Mouse (Mus musculus) myocyte (in vitro differentiated cells): Measurements from ENCODE around the gene Gripap1. TPM values are rescaled to one million over a fixed set of nuclear protein-coding genes. Genes with fewer than 3 reads are reported as not detected.

Experiments
- H3K27me3 ChIP-seq: one replicate; pipeline ENCODE4 v1.6.1; 2011; ENCODE audit not compliant: control insufficient read depth, insufficient read depth, insufficient read length
- H3K36me3 ChIP-seq: one replicate; pipeline ENCODE4 v1.6.1; 2011; ENCODE audit not compliant: control insufficient read depth, insufficient read depth
- H3K4me2 ChIP-seq: one replicate; pipeline ENCODE4 v1.6.1; 2011; ENCODE audit warnings: low read depth, control low read depth
- H3K4me3 ChIP-seq: one replicate; pipeline ENCODE4 v1.5.1; 2011; ENCODE audit warnings: mild to moderate bottlenecking, control low read depth, moderate library complexity
- H3K79me2 ChIP-seq: one replicate; pipeline ENCODE4 v1.6.1; 2011; ENCODE audit not compliant: control insufficient read depth, insufficient read depth
- H3ac ChIP-seq: one replicate; pipeline ENCODE4 v1.6.1; 2011; ENCODE audit not compliant: control insufficient read depth, insufficient read length
- CEBPB ChIP-seq: IDR thresholded peaks from 2 replicates; pipeline ENCODE4 v1.6.1; 2011; ENCODE audit warnings: mild to moderate bottlenecking, moderate library complexity; ENCODE audit not compliant: poor library complexity, insufficient read depth, severe bottlenecking
- E2F4 ChIP-seq: IDR thresholded peaks from one replicate; pipeline ENCODE4 v1.6.1; 2011; ENCODE audit warnings: mild to moderate bottlenecking, control low read depth, moderate library complexity; ENCODE audit not compliant: insufficient read depth
- MAX ChIP-seq: IDR thresholded peaks from one replicate; pipeline ENCODE4 v1.6.1; 2011; ENCODE audit warnings: low read depth, mild to moderate bottlenecking, control low read depth
- MYOD1 ChIP-seq, 3 experiments: IDR thresholded peaks; one replicate each; pipeline ENCODE4 v1.6.1; 2011; ENCODE audit warnings: control low read depth in 2 of 3, low read depth in 2 of 3, mild to moderate bottlenecking in 2 of 3, moderate library complexity in 1 of 3; ENCODE audit not compliant: insufficient read length in 2 of 3, control insufficient read depth in 1 of 3
- MYOG ChIP-seq, 3 experiments: IDR thresholded peaks; one replicate each; pipeline ENCODE4 v1.6.1; 2011; ENCODE audit warnings: control low read depth in 2 of 3, low read depth in 2 of 3, mild to moderate bottlenecking in 2 of 3; ENCODE audit not compliant: insufficient read length in 2 of 3, control insufficient read depth in 1 of 3, insufficient read depth in 1 of 3
- POLR2A ChIP-seq: IDR thresholded peaks from one replicate; pipeline ENCODE4 v1.6.1; 2011; ENCODE audit warnings: low read depth, mild to moderate bottlenecking, control low read depth, moderate library complexity; ENCODE audit not compliant: insufficient read length
- POLR2AphosphoS2 ChIP-seq: IDR thresholded peaks from one replicate; pipeline ENCODE4 v1.6.1; 2011; ENCODE audit warnings: low read depth, control low read depth; ENCODE audit not compliant: insufficient read length
- REST ChIP-seq: IDR thresholded peaks from one replicate; pipeline ENCODE4 v1.6.1; 2011; ENCODE audit warnings: mild to moderate bottlenecking, control low read depth, moderate library complexity; ENCODE audit not compliant: insufficient read depth, insufficient read length
- SRF ChIP-seq: IDR thresholded peaks from one replicate; pipeline ENCODE4 v1.6.1; 2011; ENCODE audit warnings: low read depth; ENCODE audit not compliant: control insufficient read depth, insufficient read length
- TCF12 ChIP-seq: IDR thresholded peaks from one replicate; pipeline ENCODE4 v1.6.1; 2011; ENCODE audit warnings: mild to moderate bottlenecking, control low read depth; ENCODE audit not compliant: poor library complexity, insufficient read depth, severe bottlenecking
- TCF3 ChIP-seq: IDR thresholded peaks from one replicate; pipeline ENCODE4 v1.6.1; 2011; ENCODE audit warnings: low read depth, control low read depth; ENCODE audit not compliant: insufficient read length
- USF1 ChIP-seq: IDR thresholded peaks from one replicate; pipeline ENCODE4 v1.6.1; 2011; ENCODE audit warnings: low read depth, mild to moderate bottlenecking, control low read depth, moderate library complexity
- polyA plus RNA-seq: library from polyadenylated mRNA; unstranded; fragments of >200 nt; fragmentation: generic; extraction: Trizol; gene quantifications from one replicate; pipeline ENCODE4 v1.2.1, GENCODE M21; 2012; ENCODE audit warnings: missing spikeins

Gene Gripap1
- polyA plus RNA-seq, 1 experiment, result 19.8 TPM

- H3K36me3 ChIP-seq, result no peaks in the 10 kb centered on the region
- peak within 1 kb of the TSS; percentile 34 for H3K4me2 ChIP-seq
- no peak for TF ChIP-seq USF1
- no peak for TF ChIP-seq POLR2A
- TF ChIP-seq POLR2AphosphoS2, result no peak
- TF ChIP-seq TCF12, result no peak
- TF ChIP-seq MYOG (IDR thresholded peaks at IDR 0.05; ENCODE audit: control insufficient read depth in 1 of 3, insufficient read depth in 1 of 3, insufficient read length in 2 of 3, low read depth in 2 of 3), result no peak
- TF ChIP-seq TCF3, result no peak
- TF ChIP-seq E2F4, result no peak
- no peak for TF ChIP-seq SRF
- no peak for TF ChIP-seq REST
- no peak for TF ChIP-seq MYOD1 (IDR thresholded peaks at IDR 0.05; ENCODE audit: control insufficient read depth in 1 of 3, insufficient read length in 2 of 3, low read depth in 2 of 3)
- TF ChIP-seq MAX, result no peak
- no peak for TF ChIP-seq CEBPB
- H3K4me3 ChIP-seq, result no peak within 1 kb of the TSS
- no peaks in the 10 kb centered on the region for H3K27me3 ChIP-seq
- H3K79me2 ChIP-seq, result no peaks in the 10 kb centered on the region
- no peak within 1 kb of the TSS for H3ac ChIP-seq
These were observed 32.6 kb downstream of the Gripap1 start, which contains the start of gene Kcnd1 for GRCm38 (mm10) chrX:7821865-7822779. Kcnd1 (plus strand) TSS chrX:7822289.

- Histone ChIP-seq H3K27me3 (no peaks in the 10 kb centered on the region), H3K4me3 (no peak overlapping the region), H3K36me3 (no peaks in the 10 kb centered on the region), H3K4me2 (no peak overlapping the region), H3K79me2 (no peaks in the 10 kb centered on the region), H3ac (no peak overlapping the region)
- TF ChIP-seq USF1 (no peak), CEBPB (no peak), MAX (no peak), POLR2A (no peak), MYOD1 (IDR thresholded peaks at IDR 0.05; ENCODE audit: control insufficient read depth in 1 of 3, insufficient read length in 2 of 3, low read depth in 2 of 3) (no peak), SRF (no peak), TCF3 (no peak), TCF12 (no peak), MYOG (IDR thresholded peaks at IDR 0.05; ENCODE audit: control insufficient read depth in 1 of 3, insufficient read depth in 1 of 3, insufficient read length in 2 of 3, low read depth in 2 of 3) (no peak), E2F4 (no peak), REST (no peak), POLR2AphosphoS2 (no peak)
These were observed 47.6 kb downstream of the Gripap1 start for GRCm38 (mm10) chrX:7837146-7837545.

GRCm38 (mm10) chrX:7840842-7841162 is 51.2 kb downstream of the Gripap1 start:
- Histone ChIP-seq H3K36me3 (no peaks in the 10 kb centered on the region), H3K79me2 (peaks cover 34% of the 10 kb centered on the region), H3K4me3 (peak overlapping the region; percentile 49), H3K4me2 (peak overlapping the region; percentile 86), H3K27me3 (no peaks in the 10 kb centered on the region), H3ac (no peak overlapping the region)
- TF ChIP-seq MYOD1 (IDR thresholded peaks at IDR 0.05; ENCODE audit: control insufficient read depth in 1 of 3, insufficient read length in 2 of 3, low read depth in 2 of 3) (no peak), USF1 (no peak), TCF12 (no peak), MYOG (IDR thresholded peaks at IDR 0.05; ENCODE audit: control insufficient read depth in 1 of 3, insufficient read depth in 1 of 3, insufficient read length in 2 of 3, low read depth in 2 of 3) (no peak), CEBPB (no peak), MAX (no peak), POLR2A (no peak), SRF (no peak), REST (no peak), E2F4 (no peak), POLR2AphosphoS2 (no peak), TCF3 (no peak)

- Histone ChIP-seq H3K27me3 (no peaks in the 10 kb centered on the region), H3ac (peak within 1 kb of the TSS; percentile 84), H3K4me2 (peak within 1 kb of the TSS; percentile 86), H3K36me3 (no peaks in the 10 kb centered on the region), H3K4me3 (peak within 1 kb of the TSS; percentile 49), H3K79me2 (peaks cover 40% of the 10 kb centered on the region)
- TF ChIP-seq MAX (no peak), CEBPB (no peak), REST (no peak), E2F4 (peak; percentile 55), POLR2A (peak; percentile 27), POLR2AphosphoS2 (peak; percentile 12), SRF (no peak)
These were observed 51.9 kb downstream of the Gripap1 start, which contains the start of gene Otud5 for GRCm38 (mm10) chrX:7841163-7842162. Otud5 (plus strand) TSS chrX:7841364.
